Mouse (Mus musculus): ENCODE data around the gene Tlr9.
A peak's percentile ranks its signal among the peaks of the same experiment; 100 is the strongest.

DNA sequence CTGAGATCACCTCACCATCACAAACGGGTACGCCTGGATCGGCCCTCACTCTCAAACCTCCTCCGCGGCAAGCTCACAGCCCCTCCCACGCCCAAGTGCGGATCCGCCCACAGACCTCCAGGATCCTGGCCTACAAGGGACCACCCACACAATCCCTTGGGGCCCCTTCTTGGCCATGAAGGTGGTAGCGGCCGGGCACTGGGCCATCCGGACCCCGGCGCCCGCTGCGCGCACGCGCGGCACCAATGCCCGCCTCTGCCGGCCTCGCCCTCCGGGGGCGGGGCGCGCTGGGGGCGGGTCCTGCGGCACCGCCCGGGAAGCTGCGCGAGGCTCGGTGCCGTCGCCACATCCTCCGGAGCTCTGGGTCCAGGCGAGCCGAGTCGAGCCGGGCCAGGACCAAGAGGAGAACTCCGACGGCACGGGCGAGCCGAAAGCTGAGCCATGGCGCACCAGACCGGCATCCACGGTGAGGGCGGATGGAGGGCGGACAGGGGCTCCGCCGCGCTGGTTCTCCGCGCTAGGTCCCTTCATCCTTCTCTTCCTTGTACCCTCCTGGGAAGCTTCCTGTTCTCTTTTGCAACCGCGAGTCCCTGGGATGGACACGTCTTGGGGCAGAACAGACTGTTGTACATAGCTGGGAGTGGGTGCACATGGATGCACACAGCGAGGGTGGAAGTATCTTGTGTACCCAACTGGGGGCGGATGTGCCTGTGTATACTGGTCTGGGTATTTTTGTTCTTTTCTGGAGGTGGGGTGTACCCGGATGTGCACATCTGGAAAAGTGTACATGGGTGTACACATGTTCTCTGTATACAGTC is 19.4 kb upstream of the Tlr9 start, which contains the start of gene Twf2:
- TF ChIP-seq CTCF (IDR thresholded peaks at IDR 0.05; ENCODE audit: borderline replicate concordance, insufficient read depth, low read length) (no peak), POLR2A (IDR thresholded peaks at IDR 0.05; ENCODE audit: low read depth, low read length) (peak; percentile 80)
